Mouse (Mus musculus): ENCODE data around the gene Gm20517. TPM values are rescaled to one million over a fixed set of nuclear protein-coding genes. Genes with fewer than 3 reads are reported as not detected.
"Not testable (repeated sequence)": the region's sequence is repeated elsewhere in the genome, so short reads cannot be mapped to it uniquely, and the experiment has no call there.

The Gm20517 gene
- polyA plus RNA-seq, 1 experiment from 2014 or later: 1.1 TPM

DNA sequence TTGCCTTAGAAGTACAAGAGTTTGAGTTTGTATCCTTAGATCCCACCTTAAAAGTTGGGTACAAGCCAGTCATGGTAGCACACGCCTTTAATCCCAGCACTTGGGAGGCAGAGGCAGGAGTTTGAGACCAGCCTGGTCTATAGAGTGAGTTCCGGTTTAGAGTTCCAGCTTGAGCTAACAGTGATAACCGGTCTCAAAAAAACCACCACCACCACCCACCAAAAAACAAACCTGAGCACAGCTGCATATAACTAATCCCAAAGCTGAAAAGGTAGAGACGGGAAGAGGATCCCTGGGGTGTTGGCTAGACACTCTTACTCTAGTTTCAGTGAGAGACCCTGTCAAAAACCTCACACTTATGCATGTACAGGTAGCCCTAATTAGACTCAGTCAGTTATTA is 5.3 kb downstream of the Gm20517 start:
- TF ChIP-seq EP300 (optimal IDR thresholded peaks at IDR 0.05) (no peak), CTCF (IDR thresholded peaks at IDR 0.05; ENCODE audit: low read depth) (no peak)
- Histone ChIP-seq H3K4me2 (replicated peaks; ENCODE audit: low read depth) (no peak overlapping the region), H3K27me3 (ENCODE audit: control insufficient read depth, insufficient read depth, low read length) (no peaks in the 10 kb centered on the region), H3K4me1 (replicated peaks; ENCODE audit: control insufficient read depth, insufficient read depth) (0 out of 2 replicates have a peak, but pooled peaks cover 4% of the 10 kb centered on the region), H3K36me3 (ENCODE audit: control insufficient read depth, insufficient read depth, low read length) (peaks cover 22% of the 10 kb centered on the region), H3K9me3 (ENCODE audit: control insufficient read depth, low read length) (no peaks in the 10 kb centered on the region), H3K27ac (replicated peaks) (no peak overlapping the region), H3K4me3 (ENCODE audit: low read depth, low read length) (no peak overlapping the region), H3K9ac (ENCODE audit: low read length) (no peak overlapping the region)
- 90% methylated on average over 4 of the region's 4 CpGs for WGBS
- ATAC-seq (ENCODE audit: low FRiP score, low TSS enrichment) (no peak), DNase-seq (ENCODE audit: low spot score) (no peak)

DNA sequence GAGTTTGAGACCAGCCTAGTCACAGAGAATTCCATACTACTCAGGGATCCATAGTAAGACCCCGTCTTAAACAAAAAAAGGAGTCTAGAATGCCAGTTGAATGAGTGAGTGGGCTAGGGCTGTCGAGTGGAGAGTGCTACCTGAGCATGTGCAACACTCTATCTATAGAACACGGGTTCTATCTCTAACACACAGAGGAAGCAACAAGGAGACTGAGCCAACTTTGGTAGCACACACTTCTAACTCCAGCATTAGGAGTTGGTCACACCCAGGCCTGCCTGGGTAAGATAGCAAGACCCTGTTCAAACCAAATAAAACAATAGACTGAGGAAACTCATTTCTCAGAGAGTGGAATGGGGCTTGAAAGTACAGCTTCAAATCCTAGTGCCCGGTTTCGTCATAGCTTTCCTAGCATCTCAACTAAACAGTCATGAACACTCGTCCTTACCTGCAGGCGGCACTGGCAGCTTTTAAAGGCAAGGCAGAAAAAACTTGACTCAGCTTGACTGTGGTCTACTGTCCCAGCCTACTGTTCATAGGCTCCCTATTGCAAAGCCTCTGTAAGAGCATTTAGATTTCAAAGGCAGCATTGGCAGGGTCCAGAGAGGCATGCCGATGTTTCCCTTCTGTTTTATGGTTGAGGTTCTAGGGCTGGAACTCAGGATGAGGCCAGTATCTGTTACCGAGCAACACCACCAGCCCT is 6.4 kb downstream of the Gm20517 start:
- no peak for TF ChIP-seq EP300 (optimal IDR thresholded peaks at IDR 0.05)
- no peak for TF ChIP-seq CTCF (IDR thresholded peaks at IDR 0.05; ENCODE audit: low read depth)
- H3K4me3 ChIP-seq (ENCODE audit: low read depth, low read length): no peak overlapping the region
- H3K27me3 ChIP-seq (ENCODE audit: control insufficient read depth, insufficient read depth, low read length): no peaks in the 10 kb centered on the region
- no peaks in the 10 kb centered on the region for H3K9me3 ChIP-seq (ENCODE audit: control insufficient read depth, low read length)
- H3K4me2 ChIP-seq (replicated peaks; ENCODE audit: low read depth): no peak overlapping the region
- no peaks in the 10 kb centered on the region for H3K4me1 ChIP-seq (replicated peaks; ENCODE audit: control insufficient read depth, insufficient read depth)
- H3K27ac ChIP-seq (replicated peaks): no peak overlapping the region
- no peak overlapping the region for H3K9ac ChIP-seq (ENCODE audit: low read length)
- 91% methylated on average over 9 of the region's 9 CpGs for WGBS
- peaks cover 28% of the 10 kb centered on the region for H3K36me3 ChIP-seq (ENCODE audit: control insufficient read depth, insufficient read depth, low read length)
- DNase-seq (ENCODE audit: low spot score) (no peak), ATAC-seq (ENCODE audit: low FRiP score, low TSS enrichment) (no peak)

DNA sequence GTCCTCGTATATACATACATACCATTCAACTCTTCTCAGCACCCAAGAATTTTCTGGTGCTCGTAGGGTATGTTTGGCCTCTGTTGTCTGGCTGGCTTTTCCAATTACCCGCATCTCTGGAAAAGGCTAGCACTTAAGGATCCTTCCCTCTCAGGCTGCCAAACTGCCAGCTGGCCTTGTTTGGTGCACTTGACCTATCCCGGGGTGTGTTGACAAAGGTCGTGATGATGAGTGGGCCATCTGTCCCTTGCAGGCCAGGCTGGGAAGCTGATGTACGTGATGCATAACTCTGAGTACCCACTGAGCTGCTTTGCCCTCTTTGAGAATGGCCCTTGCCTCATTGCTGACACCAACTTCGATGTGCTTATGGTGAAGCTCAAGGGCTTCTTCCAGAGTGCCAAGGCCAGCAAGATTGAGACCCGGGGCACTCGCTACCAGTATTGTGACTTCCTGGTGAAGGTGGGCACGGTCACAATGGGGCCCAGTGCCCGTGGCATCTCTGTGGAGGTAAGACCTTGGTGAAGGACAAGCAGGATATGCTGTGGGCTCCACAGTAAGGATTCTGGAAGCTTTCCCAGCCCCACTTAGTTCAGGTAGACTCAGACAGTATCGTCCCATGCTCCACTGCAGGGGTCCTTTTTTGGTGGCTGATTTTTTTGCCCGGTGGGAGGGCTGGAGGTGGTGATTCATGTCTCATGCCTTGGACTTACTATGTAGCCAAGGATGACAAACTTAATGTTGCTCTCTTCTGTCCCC is 7.3 kb downstream of the Gm20517 start:
- no peak for TF ChIP-seq CTCF (IDR thresholded peaks at IDR 0.05; ENCODE audit: low read depth)
- no peak for TF ChIP-seq EP300 (optimal IDR thresholded peaks at IDR 0.05)

DNA sequence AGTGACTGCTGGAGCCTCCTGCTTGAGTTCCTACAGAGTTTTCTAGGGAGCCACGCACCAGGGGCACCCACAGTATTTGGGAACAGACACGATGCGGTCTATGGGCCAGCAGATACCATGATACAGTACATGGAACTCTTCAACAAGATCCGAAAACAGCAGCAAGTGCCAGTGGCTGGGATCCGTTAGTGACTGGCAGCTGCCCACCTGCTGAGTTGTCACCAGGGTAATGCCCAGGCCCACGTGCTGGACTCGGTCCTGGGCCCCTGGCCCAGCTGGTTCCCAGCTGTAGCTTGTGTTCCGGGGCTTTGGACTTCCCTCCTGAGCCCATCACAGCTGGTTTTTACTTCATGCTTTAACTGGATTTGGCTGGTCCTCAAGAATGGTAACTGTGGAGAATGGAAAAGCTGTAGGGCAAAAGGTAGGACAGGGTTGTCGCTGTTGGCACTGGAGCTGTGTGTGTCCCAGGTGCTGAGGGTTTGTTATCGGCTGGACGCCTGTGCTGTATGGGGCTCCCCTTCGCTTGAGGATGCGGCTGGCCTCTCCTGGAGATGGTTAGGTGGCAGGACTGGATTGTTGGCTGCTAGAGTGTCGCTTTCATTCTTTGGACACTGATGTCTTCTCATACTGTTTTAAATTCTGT is 11.6 kb downstream of the Gm20517 start:
- WGBS: 93% methylated on average over 14 of the region's 14 CpGs
- Histone ChIP-seq H3K27me3 (ENCODE audit: control insufficient read depth, insufficient read depth, low read length) (no peaks in the 10 kb centered on the region), H3K9me3 (ENCODE audit: control insufficient read depth, low read length) (no peaks in the 10 kb centered on the region), H3K4me1 (replicated peaks; ENCODE audit: control insufficient read depth, insufficient read depth) (no peaks in the 10 kb centered on the region), H3K27ac (replicated peaks) (no peak overlapping the region), H3K4me3 (ENCODE audit: low read depth, low read length) (no peak overlapping the region), H3K4me2 (replicated peaks; ENCODE audit: low read depth) (no peak overlapping the region), H3K36me3 (ENCODE audit: control insufficient read depth, insufficient read depth, low read length) (peaks cover 31% of the 10 kb centered on the region), H3K9ac (ENCODE audit: low read length) (no peak overlapping the region)
- TF ChIP-seq EP300 (optimal IDR thresholded peaks at IDR 0.05) (no peak), CTCF (IDR thresholded peaks at IDR 0.05; ENCODE audit: low read depth) (no peak)
- no peak for DNase-seq (ENCODE audit: low spot score)
- ATAC-seq (ENCODE audit: low FRiP score, low TSS enrichment): no peak

More for the DNA sequence above, 7.3 kb downstream of the Gm20517 start:
- H3K4me1 ChIP-seq (replicated peaks; ENCODE audit: control insufficient read depth, insufficient read depth): no peaks in the 10 kb centered on the region
- H3K4me3 ChIP-seq (ENCODE audit: low read depth, low read length): no peak overlapping the region
- 79% methylated on average over 13 of the region's 13 CpGs for WGBS
- H3K27me3 ChIP-seq (ENCODE audit: control insufficient read depth, insufficient read depth, low read length): no peaks in the 10 kb centered on the region
- H3K9me3 ChIP-seq (ENCODE audit: control insufficient read depth, low read length): no peaks in the 10 kb centered on the region
- no peak overlapping the region for H3K27ac ChIP-seq (replicated peaks)
- ATAC-seq (ENCODE audit: low FRiP score, low TSS enrichment) (no peak), DNase-seq (ENCODE audit: low spot score) (no peak)
- no peak overlapping the region for H3K4me2 ChIP-seq (replicated peaks; ENCODE audit: low read depth)
- peaks cover 34% of the 10 kb centered on the region for H3K36me3 ChIP-seq (ENCODE audit: control insufficient read depth, insufficient read depth, low read length)
- H3K9ac ChIP-seq (ENCODE audit: low read length): no peak overlapping the region

DNA sequence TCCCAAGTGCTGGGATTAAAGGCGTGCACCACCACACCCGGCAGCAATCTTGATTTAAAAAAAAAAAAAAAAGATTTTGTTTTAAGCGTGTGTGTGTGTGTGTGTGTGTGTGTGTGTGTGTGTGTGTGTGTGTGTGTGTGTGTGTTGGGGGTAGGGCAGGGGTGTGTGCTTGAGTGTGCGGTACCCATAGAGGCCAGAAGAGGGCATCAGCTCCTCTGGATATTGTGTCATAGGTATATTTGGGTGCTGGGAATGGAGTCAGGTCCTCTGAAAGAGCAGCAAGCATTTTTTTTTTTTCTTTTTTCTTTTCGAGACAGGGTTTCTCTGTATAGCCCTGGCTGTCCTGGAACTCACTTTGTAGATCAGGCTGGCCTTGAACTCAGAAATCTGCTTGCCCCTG is 13.2 kb downstream of the Gm20517 start:
- not testable (repeated sequence) for H3K27ac ChIP-seq (replicated peaks); H3K27me3 ChIP-seq (ENCODE audit: control insufficient read depth, insufficient read depth, low read length); H3K4me2 ChIP-seq (replicated peaks; ENCODE audit: low read depth); ATAC-seq (ENCODE audit: low FRiP score, low TSS enrichment); DNase-seq (ENCODE audit: low spot score); H3K4me3 ChIP-seq (ENCODE audit: low read depth, low read length); H3K4me1 ChIP-seq (replicated peaks; ENCODE audit: control insufficient read depth, insufficient read depth); H3K9ac ChIP-seq (ENCODE audit: low read length); H3K9me3 ChIP-seq (ENCODE audit: control insufficient read depth, low read length)
- 93% methylated on average over 5 of the region's 5 CpGs for WGBS
- peaks cover 26% of the 10 kb centered on the region for H3K36me3 ChIP-seq (ENCODE audit: control insufficient read depth, insufficient read depth, low read length)
- peak; percentile 18; the same call in 1 of the 2 replicates for TF ChIP-seq CTCF (IDR thresholded peaks at IDR 0.05; ENCODE audit: low read depth)

All from stomach, postnatal 0 days (tissue).